Mouse (Mus musculus): ENCODE measurements around the gene Usp22.
"Not testable (repeated sequence)": the region's sequence is repeated elsewhere in the genome, so short reads cannot be mapped to it uniquely, and the experiment has no call there.

Gene Usp22

DNA sequence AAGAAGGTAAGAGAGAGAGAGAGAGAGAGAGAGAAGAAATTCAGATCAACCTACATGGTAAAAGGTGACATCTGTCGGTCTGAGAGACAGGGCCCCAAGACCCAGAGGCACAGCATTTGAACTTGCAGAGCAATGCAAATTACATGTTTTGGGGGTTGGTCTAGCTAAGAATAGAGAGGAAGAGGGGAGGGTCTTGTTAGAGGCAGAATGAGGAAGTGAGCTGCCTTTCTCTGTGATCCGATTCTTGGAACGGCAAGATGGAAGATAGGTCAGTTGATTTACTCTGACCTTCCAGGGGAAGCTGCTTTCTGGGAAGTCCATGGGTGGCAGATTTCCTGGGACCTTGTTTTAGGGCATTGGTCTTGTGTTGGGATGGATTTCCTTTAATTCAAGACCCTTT is 32.6 kb downstream of the Usp22 start:
- DNase-seq, result no peak

DNA sequence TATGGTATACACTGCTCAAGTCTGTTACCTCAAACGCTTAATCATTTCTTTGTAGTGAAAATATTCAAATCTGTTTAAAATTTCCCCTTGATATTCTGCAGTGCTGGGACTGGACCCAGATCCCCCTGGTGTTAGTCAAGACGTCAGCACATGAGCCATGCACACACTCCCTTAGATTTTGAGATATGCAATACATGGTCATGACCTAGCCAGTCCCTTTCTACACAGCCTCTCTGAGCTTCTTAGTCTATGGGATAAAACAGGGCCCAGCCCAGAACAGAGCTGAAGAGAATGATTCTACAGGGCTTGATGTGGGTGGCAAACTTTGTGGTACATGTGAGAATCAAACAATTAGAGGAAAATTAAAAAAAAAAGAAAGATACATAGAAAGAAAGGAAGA is 33.2 kb downstream of the Usp22 start:
- no peak for DNase-seq

DNA sequence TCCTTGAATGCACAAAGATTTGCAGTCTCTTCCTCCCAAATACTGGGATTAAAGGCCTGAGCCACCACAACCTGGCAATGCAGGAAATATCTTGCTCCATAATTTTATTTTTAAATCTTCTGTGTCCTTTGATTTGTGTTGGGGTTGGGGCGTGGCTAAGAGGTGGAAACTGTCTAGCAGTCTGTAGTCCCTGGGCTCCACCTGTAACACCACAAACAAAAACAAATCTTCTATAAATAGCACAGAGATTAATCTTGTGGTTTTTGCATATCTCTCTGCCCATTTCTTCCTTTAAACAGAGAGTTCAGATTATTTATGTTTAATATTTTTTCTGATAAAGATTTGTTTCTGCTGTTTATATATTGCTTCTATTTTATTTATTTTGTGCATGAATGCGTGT is 41.9 kb downstream of the Usp22 start:
- no peak for DNase-seq

DNA sequence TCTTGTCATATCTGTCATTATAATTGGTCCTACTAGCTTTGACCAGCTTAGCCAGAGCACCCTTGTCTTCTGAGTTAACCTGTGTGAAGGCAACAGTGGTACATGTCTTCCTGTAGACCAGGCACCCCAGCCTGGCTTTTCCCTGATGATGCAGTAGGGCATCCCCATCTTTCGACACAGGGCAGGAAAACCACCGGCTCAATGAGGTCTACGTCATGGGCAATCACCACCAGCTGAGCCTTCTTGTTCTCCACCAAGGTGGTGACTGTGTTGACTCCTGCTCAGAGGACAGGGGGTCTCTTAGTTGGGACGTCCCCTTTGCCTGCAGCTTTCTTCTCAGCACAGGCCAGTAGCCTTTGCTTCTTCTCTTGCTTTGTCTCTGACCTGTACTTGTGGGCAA is 44.2 kb downstream of the Usp22 start:
- DNase-seq, result not testable (repeated sequence)

DNA sequence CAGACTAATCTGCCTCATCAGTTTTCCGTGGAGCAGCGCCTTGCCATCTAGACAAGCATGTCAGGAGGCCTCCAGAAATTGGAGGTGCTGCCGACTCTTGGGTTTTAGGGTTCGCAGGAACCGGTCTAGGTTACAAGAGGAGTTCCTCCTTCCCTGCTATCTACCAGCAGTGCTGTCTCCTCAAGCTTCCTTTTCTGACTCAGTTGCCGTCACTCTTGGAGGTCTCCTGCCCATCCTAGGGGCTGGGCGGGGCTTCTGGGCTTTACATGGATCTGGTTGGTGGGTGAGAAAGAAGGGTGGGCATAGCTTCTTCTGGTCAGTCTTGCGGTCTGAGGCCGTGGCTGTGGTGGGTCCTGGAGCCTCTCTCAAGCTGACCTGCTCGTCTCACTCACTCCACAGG is 45.5 kb downstream of the Usp22 start:
- DNase-seq, result no peak

DNA sequence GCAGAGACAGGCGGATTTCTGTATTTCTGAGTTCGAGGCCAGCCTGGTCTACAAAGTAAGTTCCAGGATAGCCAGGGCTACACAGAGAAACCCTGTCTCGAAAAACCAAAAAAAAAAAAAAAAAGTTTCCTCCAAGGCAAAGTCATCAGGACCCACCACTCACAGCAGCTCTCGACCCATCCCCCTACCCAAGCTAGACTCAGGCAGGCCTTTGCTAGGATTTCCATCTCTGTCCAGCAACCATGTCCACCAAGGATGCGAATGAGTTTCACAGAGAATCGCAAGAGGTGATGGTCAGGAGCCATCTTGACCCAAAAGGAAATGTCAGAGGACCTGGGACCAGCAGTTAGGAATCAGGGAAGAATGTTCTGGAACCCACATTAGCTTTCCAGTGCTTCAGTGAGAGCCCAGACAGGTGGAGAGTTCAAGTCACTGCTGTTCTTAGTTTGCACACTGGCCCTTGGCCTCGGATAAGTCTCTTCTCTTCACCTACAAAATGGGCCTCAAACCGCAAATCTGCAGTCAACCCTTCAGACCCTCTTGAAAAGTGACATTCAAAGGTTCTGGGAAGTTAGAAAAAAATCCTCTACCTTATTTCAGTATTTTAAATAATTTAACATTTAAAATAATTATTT is 47.3 kb downstream of the Usp22 start:
- DNase-seq, result no peak

DNA sequence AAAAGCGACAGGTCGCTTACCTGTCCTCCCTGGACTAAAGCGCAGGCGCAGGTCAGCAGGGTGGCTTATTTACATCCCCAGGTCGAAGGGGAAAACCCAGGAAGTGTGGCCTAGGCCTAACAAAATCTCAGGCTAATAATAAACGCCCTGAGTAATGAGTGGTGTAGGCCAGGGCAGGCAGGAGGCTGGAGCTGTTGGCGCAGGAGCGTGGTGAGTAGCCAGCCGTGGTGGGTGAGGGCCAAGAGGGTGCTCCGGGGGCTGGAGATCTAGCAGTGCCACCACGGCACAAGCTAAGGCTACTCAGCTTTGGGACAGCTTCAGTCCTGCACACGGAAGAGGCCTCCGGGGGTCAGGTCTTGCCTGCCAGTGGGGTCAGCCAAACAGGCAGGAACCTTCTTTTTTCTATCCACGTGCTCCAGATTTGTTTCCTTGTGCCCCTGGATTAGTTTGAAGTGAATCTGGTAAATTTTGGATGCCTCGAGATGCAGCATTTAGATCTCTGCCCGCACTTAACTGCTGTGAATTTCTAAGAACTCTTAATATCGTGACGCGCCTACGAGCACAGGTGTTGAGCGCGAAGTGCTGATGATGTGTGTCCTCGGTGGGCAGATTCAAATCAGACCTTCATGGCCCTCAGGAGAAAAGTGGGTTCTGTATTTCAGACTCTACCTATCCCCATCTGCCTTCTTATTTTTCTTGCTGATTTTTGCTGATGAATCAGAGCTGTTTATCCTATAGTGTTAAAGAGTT is 48.1 kb downstream of the Usp22 start, which contains the start of gene Tnfrsf13b:
Tnfrsf13b (plus strand) TSS at position 150 of the 750 bp plus-strand sequence.
- DNase-seq, result no peak

DNA sequence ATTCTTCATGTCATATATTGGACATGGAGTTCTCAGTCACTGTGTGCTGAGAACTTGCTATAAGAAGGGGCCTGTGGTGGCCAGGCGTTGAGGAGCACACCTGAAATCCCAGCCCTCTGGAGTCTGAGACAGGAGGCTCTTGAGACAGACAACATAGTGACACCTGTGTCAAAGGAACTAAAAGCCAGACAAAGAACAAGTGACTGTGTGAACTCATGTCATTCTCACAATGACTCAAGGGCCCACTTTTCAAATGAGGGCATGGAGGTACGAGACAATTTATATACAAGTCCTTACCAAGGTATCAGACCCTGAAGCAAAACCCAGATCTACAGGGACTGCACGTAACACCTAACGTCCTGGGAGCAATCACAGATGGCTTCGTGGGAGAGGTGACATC is 48.9 kb downstream of the Usp22 start:
- DNase-seq, result no peak

DNA sequence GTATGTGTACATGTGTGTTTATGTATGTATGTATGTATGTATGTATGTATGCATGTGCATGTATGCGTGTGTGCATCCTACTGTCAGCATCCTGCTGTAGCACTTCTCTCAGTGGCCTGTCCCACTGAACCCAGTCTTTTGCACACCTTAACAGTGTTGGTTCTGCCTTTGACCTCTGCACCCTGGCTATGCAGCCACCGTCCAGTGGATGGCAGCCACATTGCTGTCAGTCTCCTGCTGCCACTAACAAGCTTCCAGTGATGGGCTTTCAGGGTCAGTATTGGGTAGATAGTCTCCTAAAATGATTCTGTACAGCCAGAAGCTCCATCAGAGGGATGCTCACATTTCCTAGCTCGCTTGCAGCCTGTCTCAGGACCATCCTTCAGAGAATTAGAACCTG is 51.0 kb downstream of the Usp22 start:
- DNase-seq, result no peak

DNA sequence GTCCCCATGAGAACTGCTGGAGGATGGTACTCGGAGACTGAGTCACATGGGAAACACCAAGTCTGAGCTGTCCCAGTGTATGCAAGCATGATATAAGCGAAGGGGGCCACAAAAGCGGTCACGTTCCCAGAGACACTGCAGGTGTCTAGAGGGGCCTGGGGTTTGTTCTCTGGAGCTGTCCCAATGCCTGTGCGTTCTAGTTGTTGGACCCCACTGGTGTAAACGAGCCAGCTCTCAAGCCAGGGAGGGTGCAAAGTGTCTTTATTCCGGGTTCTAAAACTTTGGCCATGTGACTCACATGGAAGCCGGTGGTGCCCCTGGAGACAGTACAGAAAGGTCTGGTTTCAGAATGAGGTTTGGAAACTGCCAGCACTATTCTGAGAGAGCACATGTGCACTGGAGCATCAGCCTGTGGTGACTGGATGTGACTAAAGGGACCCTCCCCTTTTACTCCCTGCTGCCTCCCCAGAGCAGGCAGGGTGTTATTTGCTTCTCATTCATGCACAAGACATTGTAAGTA is 52.0 kb downstream of the Usp22 start:
- DNase-seq, result no peak

DNA sequence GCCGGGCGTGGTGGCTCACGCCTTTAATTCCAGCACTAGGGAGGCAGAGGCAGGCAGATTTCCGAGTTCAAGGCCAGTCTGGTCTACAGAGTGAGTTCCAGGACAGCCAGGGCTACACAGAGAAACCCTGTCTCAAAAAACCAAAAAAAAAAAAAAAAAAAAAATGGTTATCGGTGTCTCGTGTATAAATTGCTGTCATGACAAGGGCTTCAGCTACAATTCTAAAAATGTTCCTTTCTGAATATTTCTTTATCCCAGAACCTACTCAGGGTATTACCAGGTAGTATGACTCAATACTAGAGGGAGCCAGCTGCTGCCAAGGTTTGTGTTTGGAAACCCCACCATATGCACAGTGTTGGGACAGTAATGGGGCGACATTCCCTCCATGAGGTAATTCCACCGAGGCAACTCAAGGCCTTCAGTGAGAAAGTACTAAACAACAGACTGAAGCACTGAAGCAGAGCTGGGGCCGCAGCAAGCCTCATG is 52.5 kb downstream of the Usp22 start:
- no peak for DNase-seq

DNA sequence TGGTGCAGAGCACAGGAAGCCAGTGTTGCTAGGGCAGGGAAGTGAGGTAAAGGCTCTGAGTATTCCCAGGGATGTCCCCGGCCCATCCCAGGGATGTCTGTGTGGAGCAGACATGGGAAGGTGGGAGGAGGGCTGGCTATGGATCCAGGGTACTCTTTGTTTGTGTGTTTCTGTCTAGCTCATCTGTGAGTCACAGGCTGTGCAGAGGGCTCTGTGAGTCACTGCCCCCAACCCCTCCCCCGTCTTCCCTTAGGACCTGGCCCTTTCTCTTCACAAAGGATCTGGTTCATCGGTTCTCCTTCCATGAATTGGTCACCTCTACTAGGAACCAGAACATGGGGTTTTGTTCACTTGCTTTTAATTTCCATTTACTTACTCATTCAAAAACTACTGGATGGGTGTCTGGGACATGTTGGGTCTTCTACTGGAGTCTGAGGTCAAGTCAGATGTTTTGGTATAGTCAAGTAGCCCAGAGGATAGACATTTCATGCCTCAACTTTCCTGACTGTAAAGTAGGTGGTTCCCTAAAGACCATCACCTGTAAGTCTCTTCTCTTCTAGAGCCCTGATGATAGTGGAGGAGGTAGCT is 54.8 kb downstream of the Usp22 start:
- no peak for DNase-seq

DNA sequence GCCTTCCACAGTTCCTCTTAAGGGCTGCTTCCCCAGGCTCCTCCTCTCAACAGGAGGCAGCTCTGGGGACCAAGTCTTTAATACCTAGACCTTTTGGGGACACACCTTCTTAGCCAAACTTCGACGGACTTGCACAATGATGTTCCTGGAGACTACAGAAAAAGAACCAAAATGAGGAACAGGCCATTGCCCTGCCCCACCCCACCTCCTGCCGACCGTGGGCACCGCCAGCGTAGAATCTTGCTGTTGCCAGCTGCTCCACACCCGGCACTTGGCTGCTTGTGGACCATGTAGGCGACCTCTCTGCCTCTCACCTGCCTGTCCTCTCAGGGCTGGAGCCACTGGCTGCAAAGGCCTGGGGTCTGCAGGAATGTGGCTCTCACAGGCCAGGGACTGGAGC is 58.6 kb downstream of the Usp22 start:
- no peak for DNase-seq

DNA sequence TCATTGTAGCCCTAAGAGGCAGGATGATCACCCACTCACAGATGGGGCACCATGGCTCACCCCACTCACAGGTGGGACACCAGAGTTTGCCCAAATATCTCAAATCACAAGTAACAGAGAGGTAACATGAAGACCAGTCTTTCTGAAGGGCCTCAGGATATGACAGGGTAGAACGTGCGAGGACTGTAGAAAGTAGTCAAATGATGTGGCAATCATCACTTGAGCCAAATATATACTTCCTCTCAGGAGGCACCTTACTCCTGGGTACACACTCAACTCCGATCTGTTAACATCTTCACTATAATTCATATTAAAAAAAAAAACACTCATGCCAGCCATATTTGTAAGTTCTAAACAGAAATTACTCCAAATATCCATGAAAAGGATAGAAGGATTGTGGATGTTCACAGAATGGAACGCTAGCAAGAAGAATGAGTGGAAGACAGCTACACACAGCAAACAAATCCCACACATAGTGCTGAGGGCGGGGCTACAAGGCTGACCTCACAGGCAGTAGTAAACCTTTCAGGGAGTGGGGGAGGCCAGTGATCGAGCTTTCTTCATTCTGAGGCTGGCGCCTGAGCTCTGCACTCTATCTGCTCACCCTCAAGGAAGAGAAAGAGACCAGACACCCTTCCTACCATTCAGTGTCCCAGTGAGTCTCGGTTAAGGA is 62.4 kb downstream of the Usp22 start:
- DNase-seq, result no peak

DNA sequence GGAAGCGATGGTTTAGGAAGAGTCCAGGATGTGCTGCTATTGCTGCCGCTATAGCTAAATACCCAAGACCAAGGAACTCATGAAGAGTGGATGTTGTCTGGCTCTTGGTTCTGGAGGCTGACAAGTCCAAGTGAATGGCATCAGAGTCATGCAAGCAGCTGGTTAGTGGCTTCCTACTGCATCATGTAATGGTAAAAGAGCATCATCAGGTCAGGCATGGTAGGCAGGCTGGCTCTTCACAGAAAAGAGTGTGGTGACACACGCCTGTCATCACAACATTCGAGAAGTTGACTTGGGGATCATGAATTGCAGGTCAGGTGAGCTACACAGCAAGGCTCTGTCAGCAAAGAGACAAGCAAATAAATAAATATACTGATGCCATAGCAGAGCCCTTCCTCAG is 63.4 kb downstream of the Usp22 start:
- no peak for DNase-seq

DNA sequence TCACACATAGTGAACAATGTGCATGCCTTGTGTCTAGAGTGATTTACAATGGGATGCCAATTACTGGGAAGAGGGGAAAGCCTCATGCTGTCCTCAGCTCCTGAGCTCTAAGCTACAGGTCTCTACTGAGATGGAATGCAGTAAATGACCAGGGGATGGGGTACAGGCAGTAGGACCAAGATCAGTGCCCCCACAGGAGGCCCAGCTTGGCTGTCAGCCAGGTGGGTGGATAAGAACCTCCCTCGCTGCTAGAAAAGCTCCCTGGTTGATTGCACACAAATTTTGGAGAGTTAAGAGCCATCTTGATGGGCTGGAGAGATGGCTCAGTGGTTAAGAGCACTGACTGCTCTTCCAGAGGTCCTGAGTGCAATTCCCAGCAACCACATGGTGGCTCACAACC is 63.9 kb downstream of the Usp22 start:
- no peak for DNase-seq

DNA sequence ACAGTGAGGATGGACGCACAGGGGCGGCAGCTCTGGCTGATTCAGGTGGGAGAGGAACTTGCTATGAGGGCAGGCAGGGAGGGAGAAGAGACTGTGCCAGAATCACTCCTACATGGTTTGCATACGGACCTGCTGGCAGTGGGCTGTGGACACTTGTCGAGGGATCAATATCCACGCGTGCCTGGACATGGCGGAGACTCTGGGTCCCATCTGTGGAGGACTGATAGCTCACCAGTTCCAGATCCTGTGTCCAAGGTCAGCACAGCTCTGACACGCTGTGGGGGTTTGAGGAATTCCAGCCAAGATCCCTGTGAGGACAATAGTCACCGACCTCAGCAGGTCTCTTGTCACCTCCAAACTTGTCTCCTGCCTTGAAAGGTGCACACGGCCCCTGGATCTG is 64.7 kb downstream of the Usp22 start:
- DNase-seq, result no peak

DNA sequence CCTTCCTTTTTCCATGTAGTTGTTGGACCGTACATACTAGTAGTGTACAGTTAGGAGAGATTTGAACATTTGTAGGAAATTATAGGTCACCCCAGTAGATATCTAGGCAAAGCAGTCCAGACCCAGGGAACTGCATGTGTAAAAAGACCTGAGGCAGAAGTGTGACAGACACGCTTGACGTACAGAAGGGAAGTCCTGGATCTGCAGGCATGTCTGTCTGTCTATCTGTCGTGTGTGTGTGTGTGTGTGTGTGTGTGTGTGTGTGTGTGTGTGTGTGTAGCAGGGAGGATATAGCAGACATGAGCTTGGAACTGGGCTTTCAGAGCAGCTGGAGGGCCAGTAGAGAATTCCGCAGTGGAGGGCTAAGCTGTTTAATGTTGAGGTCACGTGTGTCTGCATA is 65.1 kb downstream of the Usp22 start:
- no peak for DNase-seq

DNA sequence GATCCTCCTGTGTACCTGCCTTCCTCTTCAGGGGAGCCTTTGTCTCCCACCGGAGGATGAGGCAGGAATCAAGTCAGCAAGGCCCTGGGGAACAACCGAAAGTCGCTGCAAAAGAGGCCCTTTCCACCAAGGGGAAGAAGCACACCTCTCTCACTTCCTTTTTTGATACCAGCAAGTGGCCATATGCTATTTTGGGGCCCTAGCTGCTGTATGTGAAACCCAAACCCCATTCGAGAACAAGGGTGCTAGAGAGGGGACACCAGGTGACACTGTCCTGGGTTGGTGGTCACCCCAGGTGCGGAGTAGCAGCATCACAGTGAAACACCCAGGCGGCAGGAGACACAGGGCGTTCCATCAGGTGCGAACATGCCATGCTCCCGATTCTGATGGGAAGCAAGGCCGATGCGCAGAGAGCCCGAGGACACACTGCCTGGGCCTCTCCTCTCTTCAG is 65.9 kb downstream of the Usp22 start:
- DNase-seq, result no peak

DNA sequence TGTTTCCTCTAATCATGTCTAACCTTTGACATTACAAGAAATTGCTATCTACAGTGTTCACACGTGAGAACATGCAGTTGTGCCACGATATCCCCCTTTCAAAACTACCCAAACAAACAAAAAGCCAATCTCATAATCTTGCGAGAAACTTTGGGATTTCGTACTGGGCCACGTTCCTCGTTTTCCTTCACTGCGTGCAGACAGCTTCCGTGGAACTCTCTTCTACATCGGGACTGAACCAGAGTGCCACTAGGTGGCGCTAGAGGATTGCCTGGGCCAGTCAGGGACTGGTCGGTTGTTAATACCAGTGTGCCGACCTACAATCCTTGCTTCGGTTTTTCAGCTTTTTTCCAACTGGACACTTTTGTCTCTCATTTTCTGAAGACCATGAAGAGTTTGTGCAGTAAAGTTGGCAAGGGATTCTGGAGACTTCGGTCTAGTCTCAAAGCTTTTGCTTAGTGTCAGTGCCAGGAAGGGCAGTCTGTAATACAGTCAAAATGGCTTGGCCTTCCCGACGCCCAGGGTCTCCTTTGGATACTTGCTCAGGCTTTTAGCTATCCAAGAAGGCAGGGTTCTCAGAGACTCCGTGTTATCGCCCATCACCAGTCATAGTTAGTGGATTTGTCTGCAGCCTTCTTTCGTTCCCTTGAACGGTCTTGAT is 70.5 kb downstream of the Usp22 start:
- DNase-seq, result peak; percentile 90

DNA sequence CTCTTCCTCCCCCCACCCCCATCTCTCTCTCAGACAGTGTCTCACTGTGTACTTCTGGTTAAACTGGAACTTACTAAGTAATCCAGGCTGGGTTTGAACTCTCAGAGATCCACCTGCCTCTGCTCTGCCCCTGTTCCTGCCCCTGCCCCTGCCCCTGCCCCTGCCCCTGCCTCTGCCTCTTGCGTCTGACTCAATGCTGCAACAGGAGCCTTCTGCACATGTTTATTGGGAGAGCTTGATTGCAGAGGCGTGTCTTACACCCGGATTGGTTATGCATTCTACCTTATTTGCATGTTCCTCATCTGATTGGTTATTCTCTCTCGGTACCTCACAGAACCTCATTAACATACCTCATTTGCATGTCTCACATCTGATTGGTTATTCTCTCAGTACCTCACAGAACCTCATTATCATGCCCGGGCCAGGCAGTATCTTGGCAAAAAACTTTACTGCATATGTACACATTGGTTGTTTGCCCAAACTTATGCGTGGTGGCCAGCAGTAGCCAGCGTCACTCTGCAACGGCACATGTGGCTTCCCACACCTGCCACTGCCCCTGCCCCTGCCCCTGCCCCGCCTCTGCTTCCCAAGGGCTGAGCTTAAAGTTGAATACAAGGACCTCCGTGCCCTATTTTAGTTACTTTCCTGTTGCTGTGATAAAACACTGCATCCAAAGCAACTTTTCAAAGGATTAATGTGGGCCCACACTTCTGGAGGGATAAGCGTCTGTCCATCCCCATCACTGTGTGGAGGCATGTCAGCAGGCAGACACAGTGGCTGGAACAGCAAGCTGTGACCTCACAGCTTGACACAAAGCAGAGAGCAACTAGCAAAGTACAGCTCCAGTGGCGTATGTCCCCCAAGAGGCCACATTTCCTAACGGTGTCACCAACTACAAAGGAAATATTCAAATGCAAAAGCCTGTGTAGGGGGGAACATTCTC is 72.2 kb downstream of the Usp22 start:
- DNase-seq, result no peak
